Mouse (Mus musculus): ENCODE results near the gene Apof. TPM values are rescaled to one million over a fixed set of nuclear protein-coding genes. Genes with fewer than 3 reads are reported as not detected.
"Not testable (repeated sequence)": the region's sequence is repeated elsewhere in the genome, so short reads cannot be mapped to it uniquely, and the experiment has no call there.

The Apof gene
- polyA plus RNA-seq, 1 experiment, result 0.38 TPM

DNA sequence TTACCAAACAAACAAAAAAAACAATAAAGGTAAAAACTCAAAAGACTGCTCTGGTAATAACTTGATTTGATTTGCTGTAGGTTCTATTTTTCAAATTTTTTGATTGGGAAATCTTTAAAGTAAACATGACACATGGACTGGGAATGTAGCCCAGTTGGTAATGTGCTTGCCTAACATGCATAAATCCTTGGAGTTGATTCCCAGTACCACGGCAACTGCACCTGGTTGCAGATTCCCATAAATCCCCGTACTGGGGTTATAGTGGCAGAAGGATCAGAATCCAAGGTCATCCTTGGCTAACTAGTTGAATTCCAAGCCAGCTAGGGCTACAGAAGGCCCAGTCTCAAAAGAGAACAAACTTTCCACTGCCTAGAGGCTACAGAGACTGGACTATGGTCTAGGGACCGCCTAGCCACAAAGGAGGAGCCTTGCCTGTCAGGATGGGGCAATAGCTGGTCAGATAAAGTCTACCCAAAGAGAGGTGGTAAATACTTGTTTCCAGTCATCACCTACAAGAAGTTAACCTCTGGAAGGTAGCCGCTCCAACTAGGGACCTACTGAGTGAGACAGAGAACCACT, 14.7 kb upstream of the Apof start, which contains the start of gene Apon:
Gene Apon, plus strand, starts transcription at position 420 of the 579 bp plus-strand sequence.
- no peak for DNase-seq
- TF ChIP-seq POLR2A (IDR thresholded peaks at IDR 0.05; ENCODE audit: control insufficient read depth, extremely low read depth, insufficient read depth, low read length, poor library complexity), result no peak
- TF ChIP-seq CTCF (IDR thresholded peaks at IDR 0.05; ENCODE audit: borderline replicate concordance, control insufficient read depth, extremely low read depth, insufficient read depth, low read length, poor library complexity), result no peak
- H3K27me3 ChIP-seq (ENCODE audit: control insufficient read depth, insufficient read depth, low read length), result no peaks in the 10 kb centered on the region
- H3K4me1 ChIP-seq (replicated peaks; ENCODE audit: control insufficient read depth, insufficient read depth, low read length), result peaks cover under 1% of the 10 kb centered on the region; the same call in 1 of the 2 replicates
- WGBS, result 98% methylated on average over 4 of the region's 4 CpGs
- no peak within 1 kb of the TSS for H3K4me3 ChIP-seq (ENCODE audit: control insufficient read depth, insufficient read depth, low read length)
- H3K27ac ChIP-seq (ENCODE audit: control insufficient read depth, insufficient read depth, low read length), result no peak within 1 kb of the TSS
- H3K36me3 ChIP-seq (ENCODE audit: control insufficient read depth, insufficient read depth, low read length), result peaks cover 23% of the 10 kb centered on the region

DNA sequence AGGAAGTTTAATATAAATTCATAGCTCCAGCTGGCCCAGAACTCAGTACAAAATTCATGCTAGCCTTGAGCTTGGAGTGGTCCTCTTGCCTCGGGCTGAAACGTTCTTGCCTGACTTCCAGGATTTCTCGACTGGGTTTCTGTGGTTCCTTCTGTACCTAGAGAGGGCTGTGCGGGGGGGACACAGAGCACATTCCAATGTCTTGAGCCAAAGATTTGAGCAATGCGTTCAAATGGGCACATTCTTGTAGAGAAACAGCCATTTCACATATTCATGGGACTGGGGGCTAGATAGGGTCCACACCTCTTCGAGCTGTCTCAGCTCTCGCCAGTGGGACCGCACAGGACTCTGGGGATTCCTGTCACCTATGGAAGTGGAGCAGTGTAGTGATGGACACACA, 12.5 kb upstream of the Apof start:
- H3K27me3 ChIP-seq (ENCODE audit: control insufficient read depth, insufficient read depth, low read length), result no peaks in the 10 kb centered on the region
- H3K4me3 ChIP-seq (ENCODE audit: control insufficient read depth, insufficient read depth, low read length), result no peak overlapping the region
- DNase-seq, result no peak
- H3K27ac ChIP-seq (ENCODE audit: control insufficient read depth, insufficient read depth, low read length), result no peak overlapping the region
- H3K4me1 ChIP-seq (replicated peaks; ENCODE audit: control insufficient read depth, insufficient read depth, low read length), result peaks cover 8% of the 10 kb centered on the region; the same call in 1 of the 2 replicates
- no peak for TF ChIP-seq POLR2A (IDR thresholded peaks at IDR 0.05; ENCODE audit: control insufficient read depth, extremely low read depth, insufficient read depth, low read length, poor library complexity)
- no peak for TF ChIP-seq CTCF (IDR thresholded peaks at IDR 0.05; ENCODE audit: borderline replicate concordance, control insufficient read depth, extremely low read depth, insufficient read depth, low read length, poor library complexity)
- H3K36me3 ChIP-seq (ENCODE audit: control insufficient read depth, insufficient read depth, low read length), result peaks cover 14% of the 10 kb centered on the region
- 96% methylated on average over 8 of the region's 8 CpGs for WGBS

DNA sequence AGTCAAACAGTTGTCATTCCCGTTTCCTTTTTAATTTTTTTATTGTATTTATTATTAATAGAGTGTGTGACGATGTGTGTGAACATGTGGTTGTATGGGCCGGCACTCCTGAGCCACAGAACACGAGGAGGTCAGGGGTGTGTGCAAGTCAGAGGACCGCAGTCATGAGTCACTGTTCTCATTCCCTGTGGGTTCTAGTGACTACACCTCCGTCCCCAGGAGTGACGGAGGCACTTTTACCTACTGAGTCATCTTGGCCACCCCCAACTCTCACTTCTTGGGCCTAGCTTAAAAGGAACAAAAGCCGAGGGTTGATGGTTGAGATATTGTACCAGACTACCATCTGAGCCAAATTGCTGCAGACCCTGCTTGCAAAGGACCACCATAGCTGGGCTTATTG, 12.1 kb upstream of the Apof start:
- no peak for DNase-seq
- Histone ChIP-seq H3K36me3 (ENCODE audit: control insufficient read depth, insufficient read depth, low read length) (peaks cover 13% of the 10 kb centered on the region), H3K27me3 (ENCODE audit: control insufficient read depth, insufficient read depth, low read length) (no peaks in the 10 kb centered on the region), H3K4me1 (replicated peaks; ENCODE audit: control insufficient read depth, insufficient read depth, low read length) (peaks cover 8% of the 10 kb centered on the region; the same call in 1 of the 2 replicates), H3K4me3 (ENCODE audit: control insufficient read depth, insufficient read depth, low read length) (no peak overlapping the region), H3K27ac (ENCODE audit: control insufficient read depth, insufficient read depth, low read length) (no peak overlapping the region)
- WGBS, result 95% methylated on average over 8 of the region's 8 CpGs
- TF ChIP-seq POLR2A (IDR thresholded peaks at IDR 0.05; ENCODE audit: control insufficient read depth, extremely low read depth, insufficient read depth, low read length, poor library complexity) (no peak), CTCF (IDR thresholded peaks at IDR 0.05; ENCODE audit: borderline replicate concordance, control insufficient read depth, extremely low read depth, insufficient read depth, low read length, poor library complexity) (no peak)

DNA sequence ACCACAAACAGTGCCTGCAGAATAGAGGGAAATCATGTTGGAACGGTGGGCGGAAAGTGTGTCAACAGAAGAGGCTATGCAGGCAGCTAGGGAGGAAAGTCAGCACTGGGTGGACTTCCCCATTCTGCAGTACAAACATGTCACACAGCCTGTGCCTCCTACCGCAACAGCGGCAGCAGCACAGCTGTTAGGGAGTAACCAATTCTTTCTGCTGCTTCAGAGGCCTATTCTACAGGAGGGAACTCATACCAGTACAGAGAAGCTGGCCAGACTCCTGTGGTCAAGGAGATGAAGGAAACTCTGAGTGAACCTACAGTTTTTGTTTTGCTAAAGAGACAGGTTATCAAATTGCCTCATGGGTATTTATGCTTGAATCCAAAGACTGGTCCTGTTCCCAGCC, 9.5 kb upstream of the Apof start:
- Histone ChIP-seq H3K4me3 (ENCODE audit: control insufficient read depth, insufficient read depth, low read length) (no peak overlapping the region), H3K36me3 (ENCODE audit: control insufficient read depth, insufficient read depth, low read length) (no peaks in the 10 kb centered on the region), H3K4me1 (replicated peaks; ENCODE audit: control insufficient read depth, insufficient read depth, low read length) (peaks cover 8% of the 10 kb centered on the region; the same call in 1 of the 2 replicates), H3K27ac (ENCODE audit: control insufficient read depth, insufficient read depth, low read length) (no peak overlapping the region), H3K27me3 (ENCODE audit: control insufficient read depth, insufficient read depth, low read length) (no peaks in the 10 kb centered on the region)
- TF ChIP-seq POLR2A (IDR thresholded peaks at IDR 0.05; ENCODE audit: control insufficient read depth, extremely low read depth, insufficient read depth, low read length, poor library complexity), result no peak
- TF ChIP-seq CTCF (IDR thresholded peaks at IDR 0.05; ENCODE audit: borderline replicate concordance, control insufficient read depth, extremely low read depth, insufficient read depth, low read length, poor library complexity), result no peak
- WGBS, result 28% methylated on average over 4 of the region's 4 CpGs
- no peak for DNase-seq

DNA sequence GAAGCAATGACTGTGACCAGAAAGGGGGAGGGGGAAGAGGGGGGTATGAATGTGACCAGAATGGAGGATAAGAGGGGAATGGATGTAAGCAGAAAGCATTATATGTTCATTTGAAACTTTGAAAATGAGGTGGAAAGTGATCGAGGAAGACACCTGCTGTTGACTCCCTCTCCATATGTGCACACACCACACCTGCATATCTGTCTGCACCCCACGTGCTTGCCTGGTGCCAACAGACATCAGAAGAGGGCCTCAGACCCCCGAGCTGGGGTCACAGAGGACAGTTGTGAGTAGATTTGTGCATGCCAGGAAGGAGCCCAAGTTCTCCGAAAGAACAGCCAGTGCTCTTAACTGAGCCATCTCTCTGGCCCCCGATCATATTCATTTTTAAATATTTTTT, 8.5 kb upstream of the Apof start:
- WGBS, result 60% methylated on average over 5 of the region's 5 CpGs
- Histone ChIP-seq H3K27ac (ENCODE audit: control insufficient read depth, insufficient read depth, low read length) (no peak overlapping the region), H3K4me1 (replicated peaks; ENCODE audit: control insufficient read depth, insufficient read depth, low read length) (peaks cover 8% of the 10 kb centered on the region; the same call in 1 of the 2 replicates), H3K27me3 (ENCODE audit: control insufficient read depth, insufficient read depth, low read length) (no peaks in the 10 kb centered on the region), H3K36me3 (ENCODE audit: control insufficient read depth, insufficient read depth, low read length) (no peaks in the 10 kb centered on the region), H3K4me3 (ENCODE audit: control insufficient read depth, insufficient read depth, low read length) (no peak overlapping the region)
- DNase-seq, result no peak
- TF ChIP-seq CTCF (IDR thresholded peaks at IDR 0.05; ENCODE audit: borderline replicate concordance, control insufficient read depth, extremely low read depth, insufficient read depth, low read length, poor library complexity), result no peak
- no peak for TF ChIP-seq POLR2A (IDR thresholded peaks at IDR 0.05; ENCODE audit: control insufficient read depth, extremely low read depth, insufficient read depth, low read length, poor library complexity)

DNA sequence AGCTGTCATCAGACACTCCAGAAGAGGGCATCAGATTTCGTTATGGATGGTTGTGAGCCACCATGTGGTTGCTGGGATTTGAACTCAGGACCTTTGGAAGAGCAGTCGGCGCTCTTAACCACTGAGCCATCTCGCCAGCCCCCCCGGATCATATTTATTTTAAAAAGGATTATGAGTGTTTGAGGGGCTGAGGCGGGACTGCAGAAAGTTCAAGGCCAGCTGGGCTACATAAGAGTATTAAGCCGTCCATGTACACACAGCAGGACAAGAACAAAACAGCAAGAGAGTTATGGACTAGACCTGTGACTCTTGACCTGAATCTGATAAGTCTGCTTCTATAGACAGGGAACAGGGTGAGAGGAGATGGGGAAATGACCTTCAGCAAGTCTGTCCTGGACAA, 8.1 kb upstream of the Apof start:
- not testable (repeated sequence) for H3K4me3 ChIP-seq (ENCODE audit: control insufficient read depth, insufficient read depth, low read length); H3K27ac ChIP-seq (ENCODE audit: control insufficient read depth, insufficient read depth, low read length); H3K27me3 ChIP-seq (ENCODE audit: control insufficient read depth, insufficient read depth, low read length); H3K4me1 ChIP-seq (replicated peaks; ENCODE audit: control insufficient read depth, insufficient read depth, low read length); DNase-seq; H3K36me3 ChIP-seq (ENCODE audit: control insufficient read depth, insufficient read depth, low read length)
- 97% methylated on average over 7 of the region's 7 CpGs for WGBS

DNA sequence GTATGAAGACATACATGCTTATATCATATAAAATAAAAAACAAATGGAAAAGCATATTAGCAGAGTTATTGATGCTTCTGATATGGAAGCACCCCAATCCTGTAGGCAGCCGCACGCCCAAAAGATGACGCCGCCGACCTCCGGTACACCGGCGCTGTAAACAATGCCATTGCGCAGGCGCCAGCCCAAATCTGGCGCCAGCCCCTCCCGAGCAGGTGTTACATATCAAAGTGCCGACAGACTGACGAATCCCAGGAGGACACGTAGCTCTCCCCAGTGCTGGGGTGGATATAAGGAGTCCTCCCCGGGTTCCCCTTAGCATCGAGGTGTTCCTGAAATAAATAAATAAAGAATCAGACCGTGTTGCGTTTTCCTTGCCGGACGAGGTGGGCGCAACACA, 6.2 kb upstream of the Apof start:
- Histone ChIP-seq H3K4me3 (ENCODE audit: control insufficient read depth, insufficient read depth, low read length) (no peak overlapping the region), H3K27me3 (ENCODE audit: control insufficient read depth, insufficient read depth, low read length) (no peaks in the 10 kb centered on the region), H3K27ac (ENCODE audit: control insufficient read depth, insufficient read depth, low read length) (no peak overlapping the region), H3K36me3 (ENCODE audit: control insufficient read depth, insufficient read depth, low read length) (no peaks in the 10 kb centered on the region), H3K4me1 (replicated peaks; ENCODE audit: control insufficient read depth, insufficient read depth, low read length) (peaks cover 8% of the 10 kb centered on the region; the same call in 1 of the 2 replicates)
- 97% methylated on average over 22 of the region's 22 CpGs for WGBS
- TF ChIP-seq POLR2A (IDR thresholded peaks at IDR 0.05; ENCODE audit: control insufficient read depth, extremely low read depth, insufficient read depth, low read length, poor library complexity), result no peak
- TF ChIP-seq CTCF (IDR thresholded peaks at IDR 0.05; ENCODE audit: borderline replicate concordance, control insufficient read depth, extremely low read depth, insufficient read depth, low read length, poor library complexity), result no peak
- no peak for DNase-seq

All from thymus, adult 2 months (tissue).